Mouse (Mus musculus) spleen, postnatal 14 days (tissue): ENCODE data around the gene Samd5.

Source experiments
- DNase-seq, 2 experiments: peaks; one replicate each; pipeline ENCODE4 v3.0.0; 2021 to 2022; ENCODE audit warnings: low spot score in 2 of 2

The Samd5 gene

DNA sequence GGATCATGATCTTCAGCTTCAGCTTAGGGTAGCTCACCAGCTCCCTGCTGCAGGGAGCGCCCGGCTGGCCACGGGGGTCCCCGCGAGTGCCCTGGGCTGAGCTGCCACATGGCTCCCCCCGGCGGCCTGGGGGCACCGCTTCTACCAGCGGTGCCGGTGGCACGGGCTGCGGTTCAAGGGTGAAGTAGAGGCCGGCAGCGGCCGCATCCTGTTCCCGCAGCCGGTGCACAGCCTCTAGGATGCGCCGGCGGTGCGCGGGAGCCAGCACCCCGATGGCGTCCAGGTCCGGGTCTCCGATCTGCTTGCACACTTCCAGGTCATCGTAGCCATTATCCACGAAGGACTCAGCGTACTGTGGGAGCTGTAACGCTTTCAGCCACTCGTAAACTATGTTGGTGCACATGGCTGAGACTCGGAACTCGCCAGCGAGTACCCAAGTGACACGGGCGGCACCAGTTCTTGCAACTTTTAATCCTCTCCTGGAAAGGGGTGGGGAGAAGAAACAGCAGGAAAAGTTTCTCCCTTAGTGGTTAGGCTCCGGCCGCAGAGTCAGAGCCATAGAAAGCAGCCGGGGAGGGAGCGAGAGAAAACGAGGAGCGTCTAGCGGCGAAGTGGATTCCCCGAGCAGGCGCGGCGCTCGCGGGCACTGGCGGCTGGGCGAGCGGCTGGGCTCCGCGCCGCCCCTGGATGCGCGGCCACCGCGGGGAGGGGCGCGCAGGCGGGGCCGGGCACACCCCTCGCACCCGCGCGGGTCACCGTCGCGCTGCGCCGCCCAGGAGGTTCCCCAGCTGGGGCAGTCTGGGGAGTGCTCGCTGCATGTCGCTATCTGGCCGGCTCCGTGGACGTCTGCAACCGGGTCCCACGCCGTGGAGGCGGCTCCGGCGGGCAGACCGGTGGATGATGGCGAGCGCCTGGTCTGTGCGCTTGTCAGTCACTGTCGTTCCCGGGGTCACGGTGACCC lies at the start of gene Samd5:
Samd5 (minus strand) TSS at position 648 of the 961 bp plus-strand sequence.
- no peak for DNase-seq

DNA sequence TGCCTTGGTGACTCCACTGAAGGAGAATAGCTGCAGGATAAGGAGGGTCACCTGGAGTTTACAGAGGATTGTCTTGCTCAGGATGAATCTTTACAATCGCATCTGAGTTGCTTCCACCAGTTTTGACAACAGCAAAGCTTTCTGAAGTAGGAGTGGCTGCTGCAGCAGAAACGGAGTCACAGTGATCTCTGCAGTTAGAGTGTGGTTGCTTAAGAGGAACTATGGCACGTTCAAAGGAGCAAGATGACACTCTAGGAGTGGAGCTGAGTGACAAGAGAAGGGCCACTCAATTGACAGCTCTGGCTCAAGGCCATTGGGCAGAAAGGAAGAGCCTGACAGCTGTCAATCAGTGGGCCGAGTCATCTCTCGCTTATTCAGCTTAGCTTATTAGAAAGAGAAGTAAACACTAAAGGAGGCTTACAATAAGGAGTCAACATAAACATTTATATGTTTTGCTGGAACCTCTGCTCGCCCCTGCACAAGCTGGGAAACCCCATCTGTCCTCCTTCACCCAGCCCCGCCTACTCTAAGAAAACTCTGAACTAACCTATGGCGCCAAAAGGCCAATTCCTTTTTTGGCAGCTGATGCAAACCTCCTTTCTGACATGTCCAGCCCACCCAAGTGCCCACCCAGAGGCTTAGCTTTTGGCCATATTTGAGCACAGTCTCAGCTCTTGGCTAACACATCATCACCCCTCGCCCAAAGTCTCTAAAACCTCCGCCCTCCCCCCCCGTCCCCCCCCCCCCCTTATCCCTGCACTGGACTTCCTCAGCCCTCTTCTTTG lies 47.7 kb upstream of the Samd5 start:
- no peak for DNase-seq

DNA sequence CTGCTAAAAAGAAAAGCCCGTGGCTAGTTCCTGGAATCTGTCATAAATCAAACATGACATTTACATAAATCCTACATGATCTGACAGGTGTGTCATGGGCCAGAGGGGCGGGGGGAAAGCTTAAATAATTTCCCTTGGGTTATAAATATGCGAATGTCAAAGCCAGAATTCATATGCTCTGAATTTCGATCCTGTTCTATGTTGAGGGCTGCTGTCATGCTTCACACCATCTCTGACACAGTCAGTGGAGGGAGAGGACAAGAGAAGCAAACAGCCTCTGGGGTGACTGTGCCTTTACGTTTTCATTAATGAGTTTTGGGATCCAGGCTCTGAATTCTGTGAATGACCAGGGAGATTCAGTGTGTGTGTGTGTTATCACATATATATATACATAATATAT lies 45.0 kb upstream of the Samd5 start:
- no peak for DNase-seq

DNA sequence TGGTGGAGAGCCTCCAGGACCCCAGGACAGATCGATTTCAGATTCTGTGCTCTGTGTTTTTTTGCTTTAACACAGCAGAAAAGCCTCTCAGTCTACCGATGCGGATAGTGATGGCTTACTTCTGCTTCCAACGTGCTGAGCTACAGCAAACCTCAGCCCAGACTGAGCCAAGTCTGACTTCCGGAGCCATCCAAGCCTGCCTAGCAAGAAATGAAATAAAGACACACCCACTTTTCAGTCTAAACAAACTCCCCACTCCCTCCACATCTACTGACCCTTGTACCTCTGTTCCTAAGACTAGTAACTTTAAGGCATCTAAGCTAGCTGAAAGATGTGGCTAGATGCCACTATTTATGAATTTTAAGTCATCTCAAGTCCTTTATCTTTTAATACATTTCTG lies 43.1 kb upstream of the Samd5 start:
- no peak for DNase-seq

DNA sequence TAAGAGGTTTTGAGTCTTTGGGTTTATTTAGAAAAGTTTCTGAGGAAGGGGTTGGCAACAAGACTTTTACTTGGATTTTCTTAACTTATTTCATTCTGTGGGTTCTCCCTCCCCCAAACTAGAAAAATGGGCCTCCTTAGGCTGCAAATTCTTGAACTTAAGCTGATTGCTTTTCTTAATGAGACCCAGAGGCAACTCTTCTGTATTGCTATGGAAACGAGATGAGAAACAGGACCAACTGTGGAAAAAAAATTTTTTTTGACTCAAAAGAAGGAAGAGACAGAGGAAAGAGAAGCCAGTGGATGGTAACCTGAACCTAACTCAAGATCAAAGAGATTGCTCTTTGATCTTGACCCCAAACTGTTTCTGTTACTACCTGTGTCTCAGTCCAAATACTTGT lies 29.9 kb upstream of the Samd5 start:
- DNase-seq: no peak

DNA sequence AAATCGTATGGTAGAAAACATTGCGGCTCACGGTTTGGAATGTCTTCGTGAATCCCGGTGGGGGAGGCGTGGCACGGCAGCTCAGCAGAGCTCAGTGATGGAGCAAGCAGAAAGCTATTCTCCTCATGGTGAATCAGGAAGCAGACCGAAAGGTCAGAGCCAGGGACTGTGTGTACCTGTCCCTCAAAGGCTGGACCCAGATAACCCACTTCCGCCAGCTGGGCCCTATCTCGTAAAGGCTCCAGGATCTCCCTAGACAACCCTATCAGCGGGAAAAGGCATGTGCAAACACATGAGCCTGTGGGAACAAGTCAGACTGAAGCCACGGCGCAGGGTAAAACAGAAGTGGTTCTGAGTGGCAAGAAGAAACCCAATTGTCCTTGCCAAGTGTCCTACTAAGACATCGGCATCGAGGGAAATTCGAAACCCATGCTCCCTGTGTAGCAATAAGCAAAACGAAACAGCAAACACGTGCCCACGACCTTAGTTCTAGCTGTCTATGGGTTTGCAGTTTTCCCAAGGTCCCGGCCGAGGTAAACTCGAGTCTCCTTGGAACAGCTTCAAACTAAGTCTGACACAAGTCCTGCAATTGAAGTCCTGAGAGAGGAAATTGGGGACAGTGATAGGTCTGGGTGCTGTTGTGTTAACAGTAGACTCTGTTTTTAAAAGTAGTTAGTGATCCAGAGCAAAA lies 24.2 kb upstream of the Samd5 start:
- DNase-seq: no peak

DNA sequence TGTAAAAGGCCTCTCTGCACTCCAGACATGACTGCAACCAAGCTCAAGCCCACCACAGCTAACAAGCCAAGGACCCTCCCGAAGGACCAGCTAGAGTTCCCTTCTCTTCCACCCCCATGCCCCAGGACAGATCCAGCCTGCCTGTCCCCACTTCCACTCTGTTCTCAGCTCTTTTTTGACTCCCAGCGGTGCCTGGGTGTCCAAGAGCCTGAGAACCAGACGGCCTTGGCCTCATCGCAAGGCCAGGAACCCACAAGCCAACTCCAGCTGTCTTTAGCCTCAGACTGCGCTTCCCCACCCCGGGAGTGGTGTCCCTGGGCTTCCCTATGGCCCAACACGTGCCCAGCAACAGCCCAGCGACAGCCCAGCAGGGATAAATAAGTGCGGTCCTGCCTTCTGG lies 23.1 kb upstream of the Samd5 start:
- no peak for DNase-seq

DNA sequence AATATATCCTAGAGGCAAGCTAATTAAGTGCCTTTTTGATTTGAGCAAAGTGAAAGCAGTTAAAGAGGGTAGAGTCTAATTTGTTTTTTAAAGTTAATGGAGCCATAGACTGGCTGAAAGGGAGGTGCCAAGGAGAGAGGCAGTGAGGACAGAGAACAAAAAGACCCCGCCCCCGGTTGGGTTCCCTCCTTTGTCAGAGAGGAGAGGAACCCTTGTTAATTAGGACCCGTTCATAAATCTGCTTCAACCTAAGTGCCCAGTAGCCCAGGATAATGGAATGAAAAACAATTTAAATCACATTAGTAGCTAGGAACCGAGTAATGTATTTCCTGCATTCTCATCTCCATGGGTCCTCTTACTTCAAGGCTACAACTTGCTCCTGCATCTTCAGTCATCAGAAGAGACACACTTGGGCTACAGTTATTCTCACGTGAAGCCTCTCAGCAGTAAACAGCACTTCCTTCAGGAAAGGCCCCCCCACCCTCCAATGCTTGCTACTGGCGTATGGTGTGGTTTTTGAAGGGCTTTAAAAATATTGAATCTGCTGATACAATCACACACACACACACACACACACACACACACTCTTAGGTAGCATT lies 21.6 kb upstream of the Samd5 start:
- no peak for DNase-seq

GRCm38 (mm10) chr10:9693990-9694699 lies 19.1 kb upstream of the Samd5 start:
- no peak for DNase-seq

GRCm38 (mm10) chr10:9680928-9681327 lies 5.9 kb upstream of the Samd5 start:
- DNase-seq: no peak

DNA sequence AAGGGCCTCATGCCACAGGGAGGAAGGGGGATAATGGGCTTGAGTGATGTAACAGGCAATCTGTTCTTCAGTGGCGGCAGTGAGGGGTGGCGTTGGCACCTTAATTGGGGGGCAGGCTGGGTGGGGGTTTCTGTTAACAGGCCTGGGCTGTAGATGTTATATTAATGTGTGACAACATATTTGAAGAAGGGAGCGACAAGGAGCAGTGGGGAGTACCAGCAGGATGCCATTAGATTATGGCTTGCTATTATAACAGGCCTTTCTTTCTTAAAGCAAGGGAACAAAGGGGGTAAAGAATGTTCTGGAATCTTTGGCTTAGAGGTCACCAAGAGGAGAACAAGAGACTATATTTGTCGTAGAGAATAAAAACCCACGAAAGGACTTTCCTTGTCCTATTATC lies 4.9 kb upstream of the Samd5 start:
- DNase-seq: no peak

DNA sequence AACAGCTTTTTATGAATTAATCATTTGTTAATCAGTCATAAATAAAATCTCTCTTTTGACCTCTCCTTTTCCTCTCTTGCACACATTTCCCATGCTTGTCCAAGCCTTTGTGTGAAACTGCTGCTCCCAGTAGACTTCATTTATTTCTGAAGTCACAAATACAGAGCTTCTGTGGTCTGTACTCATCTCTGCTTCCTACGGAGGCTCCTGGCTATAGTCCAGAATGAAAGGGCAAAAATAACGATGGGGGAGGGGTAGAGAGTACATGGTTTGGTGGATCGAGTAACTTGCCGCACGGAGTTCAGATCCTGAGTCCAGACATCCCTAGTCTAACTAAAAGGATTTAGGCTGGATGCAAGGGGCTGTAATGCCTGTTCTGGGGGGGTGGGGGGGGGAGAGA lies 3.1 kb upstream of the Samd5 start:
- no peak for DNase-seq

DNA sequence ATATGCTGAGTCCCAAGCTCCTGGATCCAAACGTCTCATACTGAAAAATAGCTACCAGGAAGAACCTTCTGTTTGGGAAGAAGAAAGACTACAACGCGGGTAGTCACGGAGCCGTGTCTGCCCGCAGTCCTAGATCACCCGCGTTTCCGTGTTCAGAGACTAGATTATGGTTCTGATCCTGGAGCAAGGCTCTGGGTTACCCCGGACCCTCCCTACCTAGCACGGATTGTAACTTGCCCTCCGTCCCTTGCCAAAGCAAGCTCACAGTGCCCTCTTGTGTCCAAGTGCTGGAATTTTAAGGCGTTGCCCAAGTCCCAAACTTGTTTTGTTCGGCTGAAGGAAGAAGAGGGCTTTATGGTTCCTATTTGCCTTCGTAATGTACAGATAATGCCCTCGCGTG lies 1.9 kb upstream of the Samd5 start:
- no peak for DNase-seq

DNA sequence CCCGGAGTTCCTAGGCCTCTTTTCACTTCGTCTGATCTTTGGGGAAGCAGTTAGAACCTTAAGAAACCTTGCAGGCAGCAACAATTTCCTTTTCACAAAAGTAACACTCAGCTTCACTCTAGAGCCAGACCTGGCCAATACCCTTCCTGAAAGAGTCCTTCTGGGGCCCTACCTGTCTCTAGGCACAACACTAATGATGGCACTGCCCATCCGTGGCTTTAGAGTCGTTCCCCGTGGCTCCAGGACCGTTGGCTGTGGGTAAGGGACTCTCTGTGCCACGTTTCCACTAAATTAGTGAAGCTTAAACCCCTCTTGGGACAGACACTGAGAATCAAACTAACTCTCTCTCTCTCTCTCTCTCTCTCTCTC lies 1.4 kb upstream of the Samd5 start:
- DNase-seq: no peak

GRCm38 (mm10) chr10:9675550-9676417 lies 776 bp upstream of the Samd5 start:
- no peak for DNase-seq

GRCm38 (mm10) chr10:9673276-9673675 lies 1.7 kb downstream of the Samd5 start:
- no peak for DNase-seq

GRCm38 (mm10) chr10:9672751-9673150 lies 2.3 kb downstream of the Samd5 start:
- DNase-seq: no peak

DNA sequence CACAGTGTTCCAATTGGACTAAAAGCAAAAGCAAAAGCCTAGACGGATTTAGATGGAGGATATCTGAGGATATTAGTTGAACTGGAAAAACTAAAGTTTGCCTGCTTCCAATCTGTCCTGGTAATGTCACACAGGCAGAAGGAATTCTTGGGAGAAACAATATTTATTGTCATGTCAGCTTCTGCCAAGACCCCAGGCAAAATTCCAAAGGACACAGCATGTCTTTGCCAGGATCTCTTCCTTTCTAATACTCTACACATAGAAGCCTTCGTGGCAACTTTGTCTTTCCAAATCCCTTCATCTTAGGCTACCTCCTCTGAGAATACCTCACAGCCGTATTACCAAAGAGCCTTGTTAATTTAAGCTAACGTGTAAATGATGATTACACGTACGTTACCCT lies 4.7 kb downstream of the Samd5 start:
- DNase-seq: no peak

- DNase-seq: no peak
Measured at GRCm38 (mm10) chr10:9668791-9669190, 6.2 kb downstream of the Samd5 start.

GRCm38 (mm10) chr10:9652946-9653345 lies 22.1 kb downstream of the Samd5 start:
- no peak for DNase-seq
